Mouse (Mus musculus) neural tube, embryonic 14.5 days (tissue): ENCODE results near the gene Ywhae. TPM values are rescaled to one million over a fixed set of nuclear protein-coding genes. Genes with fewer than 3 reads are reported as not detected.
A peak's percentile ranks its signal among the peaks of the same experiment; 100 is the strongest.
"Not testable (repeated sequence)": the region's sequence is repeated elsewhere in the genome, so short reads cannot be mapped to it uniquely, and the experiment has no call there.

Source experiments
- ATAC-seq: fragments of 200-750 bp; cut with Nextera tagmentation; 2 replicates; pipeline ENCODE4 v1.8.0; 2017; ENCODE audit warnings: low read depth, mild to moderate bottlenecking, moderate TSS enrichment, moderate library complexity
- H3K27ac ChIP-seq: fragments of 300-500 bp; sonication (generic); 2 replicates; pipeline ENCODE4 v1.5.1; 2014; ENCODE audit warnings: low read depth, mild to moderate bottlenecking, control low read depth, low read length, moderate library complexity, mixed read lengths
- H3K27me3 ChIP-seq: fragments of 300-500 bp; sonication (generic); 2 replicates; pipeline ENCODE4 v1.6.1; 2014; ENCODE audit warnings: low read length; ENCODE audit not compliant: control insufficient read depth, insufficient read depth
- H3K36me3 ChIP-seq: fragments of 300-500 bp; sonication (generic); 2 replicates; pipeline ENCODE4 v1.6.1; 2014; ENCODE audit warnings: low read length, mixed read lengths; ENCODE audit not compliant: control insufficient read depth, insufficient read depth
- H3K4me1 ChIP-seq: fragments of 300-500 bp; sonication (generic); 2 replicates; pipeline ENCODE4 v1.6.1; 2014; ENCODE audit warnings: low read length; ENCODE audit not compliant: control insufficient read depth, insufficient read depth
- H3K4me2 ChIP-seq: fragments of 300-500 bp; sonication (generic); 2 replicates; pipeline ENCODE4 v1.6.1; 2014; ENCODE audit warnings: mild to moderate bottlenecking, low read depth, low read length, control low read depth
- H3K4me3 ChIP-seq: fragments of 300-500 bp; sonication (generic); 2 replicates; pipeline ENCODE4 v1.5.1; 2014; ENCODE audit warnings: low read depth, low read length, control low read depth, mixed read lengths
- H3K9ac ChIP-seq: fragments of 300-500 bp; sonication (generic); replicated peaks from 2 replicates; pipeline ENCODE4 v1.6.1; 2014; ENCODE audit warnings: low read depth, mild to moderate bottlenecking, control low read depth, low read length, mixed read lengths
- H3K9me3 ChIP-seq: fragments of 300-500 bp; sonication (generic); 2 replicates; pipeline ENCODE4 v1.6.1; 2016; ENCODE audit warnings: low read length; ENCODE audit not compliant: control insufficient read depth
- WGBS: fragments of 180-500 bp; shearing (Covaris S2); extraction: QIAGEN DNeasy Blood & Tissue Kit; methylation state at CpG from one replicate; pipeline ENCODE4 v1.1.7; 2014; 5-methylcytosine and 5-hydroxymethylcytosine counted together
- polyA plus RNA-seq: library from polyadenylated mRNA; unstranded; fragments of >200 nt; fragmentation: Nextera tagmentation; extraction: Ambion mirVana; gene quantifications from 2 replicates; pipeline ENCODE4 v1.2.1, GENCODE M21; 2014

The Ywhae gene
- polyA plus RNA-seq: 1,519 and 1,581 TPM in 2 replicates

DNA sequence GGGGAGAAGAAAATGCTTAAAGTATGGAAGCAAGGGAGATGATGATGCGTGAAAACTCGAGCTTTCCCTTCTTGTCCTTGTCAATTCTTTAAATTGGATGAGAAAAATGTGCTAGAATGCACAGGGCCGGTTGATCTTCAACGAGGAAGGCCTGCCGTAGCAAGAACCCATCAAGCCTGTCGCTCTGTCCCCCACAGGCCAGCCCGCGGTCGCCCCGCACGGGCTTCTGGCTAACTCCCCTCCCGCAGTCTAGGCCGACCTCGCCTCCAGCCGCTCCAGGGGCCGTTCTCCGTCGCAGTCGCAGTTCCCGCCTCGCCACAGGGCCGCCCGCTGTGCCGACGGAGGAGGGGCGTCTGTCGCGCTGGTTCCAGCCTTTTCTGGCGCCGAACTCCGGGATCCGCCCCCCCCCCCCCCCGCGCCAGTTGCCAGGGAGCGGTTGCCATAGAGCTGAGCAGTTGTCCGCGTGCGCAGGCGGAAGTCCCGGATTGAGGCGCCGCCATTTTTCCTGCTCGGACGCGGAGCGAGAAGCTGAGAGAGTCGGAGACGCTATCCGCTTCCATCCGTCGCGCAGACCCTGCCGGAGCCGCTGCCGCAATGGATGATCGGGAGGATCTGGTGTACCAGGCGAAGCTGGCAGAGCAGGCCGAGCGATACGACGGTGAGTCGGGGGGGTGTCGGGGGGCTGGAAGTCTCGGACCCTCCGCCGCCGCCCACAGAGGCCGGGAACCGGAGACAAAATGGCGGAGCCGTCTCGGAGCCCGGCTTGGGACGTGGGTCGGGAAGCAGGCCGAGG, at the start of gene Ywhae:
Gene Ywhae (plus strand): TSS at position 436 of the 793 bp plus-strand sequence.
- Histone ChIP-seq H3K27ac (peak within 1 kb of the TSS; percentile 100), H3K9me3 (no peaks in the 10 kb centered on the region), H3K9ac (peak within 1 kb of the TSS; percentile 98), H3K27me3 (no peaks in the 10 kb centered on the region), H3K36me3 (no peaks in the 10 kb centered on the region), H3K4me3 (peak within 1 kb of the TSS; percentile 88), H3K4me1 (peaks cover 33% of the 10 kb centered on the region), H3K4me2 (peak within 1 kb of the TSS; percentile 80)
- under 1% methylated on average over 69 of the region's 76 CpGs for WGBS
- ATAC-seq: peak; percentile 92

DNA sequence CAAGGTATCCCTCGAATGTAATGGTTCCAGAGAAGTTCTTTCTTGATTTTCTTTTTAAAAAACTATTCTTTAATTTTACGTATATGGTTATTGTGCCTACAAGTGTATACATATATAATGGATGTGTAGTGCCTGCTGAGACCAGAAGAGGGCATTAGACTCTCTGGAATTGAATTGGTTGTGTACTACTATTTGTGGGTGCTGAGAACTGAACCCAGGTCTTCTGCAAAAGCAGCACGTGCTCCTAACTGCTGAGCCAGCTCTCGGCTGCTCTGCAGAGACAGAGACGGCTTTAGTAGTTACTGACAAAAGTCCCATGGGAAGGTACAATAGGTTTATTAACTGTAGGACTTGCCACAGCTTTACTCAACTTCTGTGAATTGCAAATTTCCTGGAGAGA, 48.2 kb upstream of the Ywhae start:
- 84% methylated on average over 5 of the region's 5 CpGs for WGBS
- peaks cover 13% of the 10 kb centered on the region for H3K4me1 ChIP-seq

DNA sequence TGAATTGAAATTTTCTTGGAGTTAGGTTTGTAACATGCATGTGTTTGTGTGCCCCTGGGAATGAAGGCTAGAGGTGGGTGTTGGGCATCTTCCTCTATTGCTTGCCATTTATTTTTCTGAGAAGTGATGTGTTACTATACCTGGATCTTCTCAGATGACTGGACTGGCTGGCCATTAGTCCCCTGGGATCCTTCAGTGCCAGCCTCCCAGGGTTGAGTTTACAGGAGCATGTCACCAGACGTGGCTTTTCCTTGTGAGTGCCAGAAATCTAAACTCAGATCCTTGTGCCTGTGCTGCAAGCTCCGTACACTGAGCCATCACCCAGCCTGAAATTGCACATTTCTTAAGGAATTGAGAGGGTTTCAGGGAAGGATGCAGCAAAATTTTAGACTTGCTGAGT, 47.7 kb upstream of the Ywhae start:
- Histone ChIP-seq H3K27ac (no peak overlapping the region), H3K9me3 (no peaks in the 10 kb centered on the region), H3K36me3 (0 out of 2 replicates have a peak, but pooled peaks cover 4% of the 10 kb centered on the region), H3K9ac (no peak overlapping the region), H3K27me3 (no peaks in the 10 kb centered on the region), H3K4me3 (no peak overlapping the region), H3K4me2 (no peak overlapping the region), H3K4me1 (peaks cover 13% of the 10 kb centered on the region)
- no peak for ATAC-seq
- WGBS: 71% methylated on average over 2 of the region's 2 CpGs

More for the DNA sequence above, 48.2 kb upstream of the Ywhae start:
- H3K4me3 ChIP-seq: no peak overlapping the region
- H3K36me3 ChIP-seq: 0 out of 2 replicates have a peak, but pooled peaks cover 4% of the 10 kb centered on the region
- H3K9me3 ChIP-seq: no peaks in the 10 kb centered on the region
- H3K4me2 ChIP-seq: no peak overlapping the region
- no peak overlapping the region for H3K9ac ChIP-seq
- no peak for ATAC-seq
- no peak overlapping the region for H3K27ac ChIP-seq
- no peaks in the 10 kb centered on the region for H3K27me3 ChIP-seq

DNA sequence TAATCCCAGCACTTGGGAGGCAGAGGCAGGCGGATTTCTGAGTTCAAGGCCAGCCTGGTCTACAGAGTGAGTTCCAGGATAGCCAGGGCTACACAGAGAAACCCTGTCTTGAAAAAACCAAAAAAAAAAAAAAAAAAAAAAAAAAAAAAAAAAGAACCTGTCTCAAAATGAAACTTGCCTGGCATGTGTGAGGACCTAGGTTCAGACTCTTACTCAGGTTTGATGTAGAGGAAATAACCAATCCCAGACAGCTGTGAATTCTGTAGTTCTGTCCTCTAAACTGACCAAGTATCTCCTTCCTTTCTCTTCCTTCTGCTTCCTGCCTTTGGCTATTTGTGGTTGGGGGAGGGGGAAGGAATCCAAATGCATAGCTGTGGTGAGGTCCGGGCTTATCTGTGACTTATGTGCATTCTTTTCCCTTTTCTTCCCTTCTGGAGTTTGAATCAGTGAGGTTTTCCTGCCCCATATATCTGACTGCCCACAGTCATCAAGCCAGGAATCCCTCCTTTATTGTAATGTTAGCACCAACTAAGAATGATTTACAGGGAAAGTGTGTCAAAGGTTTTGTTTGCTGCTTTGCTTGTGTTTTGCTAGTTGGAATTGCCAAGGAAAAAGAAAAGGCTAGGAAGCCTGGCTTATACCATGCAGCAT, 45.2 kb upstream of the Ywhae start:
- no peak overlapping the region for H3K4me3 ChIP-seq
- H3K9me3 ChIP-seq: no peaks in the 10 kb centered on the region
- 72% methylated on average over 2 of the region's 2 CpGs for WGBS
- no peak overlapping the region for H3K27ac ChIP-seq
- H3K4me1 ChIP-seq: no peaks in the 10 kb centered on the region
- H3K36me3 ChIP-seq: peaks cover 9% of the 10 kb centered on the region
- ATAC-seq: no peak
- no peak overlapping the region for H3K9ac ChIP-seq
- no peak overlapping the region for H3K4me2 ChIP-seq
- H3K27me3 ChIP-seq: no peaks in the 10 kb centered on the region

DNA sequence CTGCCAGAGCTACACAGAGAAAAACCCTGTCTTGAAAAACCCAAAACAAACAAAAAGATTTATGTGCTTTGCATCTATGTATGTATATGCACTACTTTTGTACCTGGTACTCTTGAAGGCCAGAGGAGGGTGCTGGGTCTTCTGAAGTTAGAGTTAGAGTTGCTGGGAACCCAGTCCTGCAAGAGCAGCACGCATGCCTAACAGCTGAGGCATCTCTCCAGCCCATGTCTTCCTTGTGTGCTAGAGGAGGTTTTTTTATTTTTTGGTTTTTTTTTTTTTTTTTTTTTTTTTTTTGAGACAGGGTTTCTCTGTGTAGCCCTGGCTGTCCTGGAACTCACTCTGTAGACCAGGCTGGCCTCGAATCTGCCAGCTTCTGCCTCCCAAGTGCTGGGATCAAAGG, 44.5 kb upstream of the Ywhae start:
- Histone ChIP-seq H3K4me3 (no peak overlapping the region), H3K27me3 (no peaks in the 10 kb centered on the region), H3K9ac (no peak overlapping the region), H3K4me2 (no peak overlapping the region), H3K27ac (no peak overlapping the region), H3K4me1 (no peaks in the 10 kb centered on the region), H3K9me3 (no peaks in the 10 kb centered on the region), H3K36me3 (peaks cover 13% of the 10 kb centered on the region)
- 98% methylated on average over 2 of the region's 2 CpGs for WGBS
- ATAC-seq: no peak

DNA sequence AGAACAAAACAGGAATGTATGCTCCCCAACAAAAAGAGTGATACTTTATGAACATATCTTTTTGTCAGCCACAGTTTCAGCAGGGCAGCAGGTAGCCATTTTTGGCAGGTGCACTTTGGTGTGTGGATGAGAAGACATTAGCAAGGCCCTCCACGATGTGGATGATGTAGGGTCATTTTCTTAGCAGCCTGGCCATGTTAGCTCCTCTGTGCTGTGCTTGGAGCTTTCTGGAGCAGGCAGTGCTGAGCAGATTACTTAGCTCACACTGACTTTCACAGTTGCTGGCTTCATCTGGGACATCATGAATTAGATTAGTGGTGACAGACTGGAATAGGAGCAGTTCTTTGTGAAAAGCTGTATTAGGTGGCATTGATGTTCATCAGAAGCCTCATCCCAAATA, 42.7 kb upstream of the Ywhae start:
- H3K9ac ChIP-seq: no peak overlapping the region
- WGBS: 90% methylated on average over 1 of the region's 1 CpGs
- no peaks in the 10 kb centered on the region for H3K4me1 ChIP-seq
- no peaks in the 10 kb centered on the region for H3K27me3 ChIP-seq
- H3K4me2 ChIP-seq: no peak overlapping the region
- H3K4me3 ChIP-seq: no peak overlapping the region
- no peaks in the 10 kb centered on the region for H3K9me3 ChIP-seq
- H3K36me3 ChIP-seq: peaks cover 21% of the 10 kb centered on the region
- no peak overlapping the region for H3K27ac ChIP-seq
- no peak for ATAC-seq

DNA sequence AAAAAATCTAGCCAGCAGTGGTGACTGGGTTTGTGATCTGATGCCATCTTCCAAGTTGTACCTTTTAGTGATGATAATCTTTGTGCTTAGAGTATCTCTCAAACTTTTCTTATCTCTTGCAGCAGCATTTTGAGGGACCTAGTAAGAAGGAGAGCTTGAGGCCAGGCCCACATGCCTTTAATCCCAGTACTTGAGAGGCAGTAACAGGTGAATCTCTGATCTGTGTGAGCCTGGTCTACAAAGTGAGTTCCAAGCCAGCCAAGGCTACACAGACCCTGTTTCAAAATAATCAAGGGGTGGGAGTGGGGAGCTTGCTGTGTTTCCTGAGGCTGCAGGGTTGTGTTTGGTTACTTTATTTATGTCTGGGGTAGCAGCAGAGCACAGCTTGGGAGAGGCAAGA, 41.6 kb upstream of the Ywhae start:
- H3K27ac ChIP-seq: no peak overlapping the region
- no peaks in the 10 kb centered on the region for H3K27me3 ChIP-seq
- no peaks in the 10 kb centered on the region for H3K9me3 ChIP-seq
- ATAC-seq: no peak
- no peak overlapping the region for H3K9ac ChIP-seq
- H3K4me1 ChIP-seq: no peaks in the 10 kb centered on the region
- no peak overlapping the region for H3K4me2 ChIP-seq
- peaks cover 21% of the 10 kb centered on the region for H3K36me3 ChIP-seq
- no peak overlapping the region for H3K4me3 ChIP-seq

DNA sequence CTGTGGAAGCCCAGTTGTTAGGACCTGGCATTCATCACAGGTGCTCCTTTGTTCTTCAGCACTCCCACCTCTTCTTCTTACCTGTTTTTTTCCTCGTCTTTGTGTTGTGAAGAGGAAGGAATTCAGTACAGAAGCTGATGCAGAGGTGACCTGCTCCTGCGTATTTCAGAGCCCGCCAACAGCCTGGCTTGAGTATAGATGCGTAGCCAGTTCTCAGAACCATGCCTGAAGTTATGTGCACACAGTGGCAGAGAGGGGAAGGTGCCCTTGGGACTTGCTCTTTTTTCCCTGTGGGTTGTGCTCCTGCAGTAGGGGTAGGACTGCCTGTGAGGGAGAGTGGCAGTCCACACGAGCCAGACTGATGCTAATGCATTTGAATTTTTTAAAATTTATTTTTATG, 39.1 kb upstream of the Ywhae start:
- Histone ChIP-seq H3K27ac (no peak overlapping the region), H3K9ac (no peak overlapping the region), H3K4me1 (no peaks in the 10 kb centered on the region), H3K4me2 (no peak overlapping the region), H3K4me3 (no peak overlapping the region), H3K36me3 (peaks cover 31% of the 10 kb centered on the region), H3K9me3 (no peaks in the 10 kb centered on the region), H3K27me3 (no peaks in the 10 kb centered on the region)
- no peak for ATAC-seq
- WGBS: 96% methylated on average over 5 of the region's 5 CpGs

DNA sequence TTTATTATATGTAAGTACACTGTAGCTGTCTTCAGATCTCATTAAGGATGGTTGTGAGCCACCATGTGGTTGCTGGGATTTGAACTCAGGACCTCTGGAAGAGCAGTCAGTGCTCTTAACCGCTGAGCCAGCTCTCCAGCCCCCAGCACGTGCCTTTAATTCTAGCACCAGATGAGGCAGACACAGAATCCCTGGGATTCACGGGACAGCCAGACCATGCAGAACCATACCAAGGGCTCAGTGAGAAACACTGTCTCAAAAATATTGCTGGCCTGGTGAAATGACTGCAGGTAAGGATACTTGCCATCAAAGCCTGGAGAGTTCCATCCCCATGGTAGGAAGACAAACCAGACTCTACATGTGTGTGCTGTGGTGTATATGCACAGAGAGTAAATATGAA, 35.2 kb upstream of the Ywhae start:
- H3K36me3 ChIP-seq: peaks cover 38% of the 10 kb centered on the region
- not testable (repeated sequence) for H3K27me3 ChIP-seq, H3K4me3 ChIP-seq, H3K27ac ChIP-seq, H3K9ac ChIP-seq, H3K9me3 ChIP-seq, ATAC-seq, H3K4me2 ChIP-seq, H3K4me1 ChIP-seq
- 94% methylated on average over 3 of the region's 3 CpGs for WGBS
